ENCODE assay signal across 8 mouse cellular contexts in genomic region chr11:102445264-102445890, GRCm38 (mm10). TPM values are rescaled to one million over a fixed set of nuclear protein-coding genes. Genes with fewer than 3 reads are reported as not detected.
DNase-seq lines count a peak whose midpoint lies in the region; ATAC-seq and TF ChIP-seq lines count a peak whose summit lies in the region.

No protein-coding gene starts in this region.

- H3K27me3 ChIP-seq in liver, embryonic 12.5 days (replicated peaks): peaks cover 83% of the 10 kb centered on the region
- peaks cover 62% of the 10 kb centered on the region for H3K27me3 ChIP-seq in liver, postnatal 0 days (ENCODE audit: insufficient read depth, low read length)
- H3K27me3 ChIP-seq in embryonic facial prominence, embryonic 11.5 days (ENCODE audit: control insufficient read depth, insufficient read depth, low read length): no peaks in the 10 kb centered on the region; the same call in 1 of the 2 replicates

- 0 out of 2 replicates have a peak overlapping the region, but pooled peaks have one; percentile 6 for H3K27ac ChIP-seq in liver, embryonic 12.5 days
- H3K27ac ChIP-seq in liver, postnatal 0 days (ENCODE audit: low read depth): no peak overlapping the region
- H3K27ac ChIP-seq in embryonic facial prominence, embryonic 11.5 days (replicated peaks; ENCODE audit: low read depth, low read length): no peak overlapping the region

- no peak for DNase-seq in liver, postnatal 0 days
- DNase-seq in embryonic facial prominence, embryonic 11.5 days (ENCODE audit: low spot score): no peak
- DNase-seq in heart, postnatal 4 days: peak; percentile 63
- DNase-seq in lung, postnatal 10 days: peak; percentile 81
- DNase-seq in right cerebral cortex, postnatal 4 days: no peak
- no peak for DNase-seq in T-cell, adult 2 months (ENCODE audit: low spot score)

- TF ChIP-seq EP300 in liver, postnatal 0 days (IDR thresholded peaks at IDR 0.05; ENCODE audit: low read depth): no peak

- H3K4me1 ChIP-seq in liver, embryonic 12.5 days: peaks cover 34% of the 10 kb centered on the region
- H3K4me1 ChIP-seq in liver, postnatal 0 days (ENCODE audit: insufficient read depth): 0 out of 2 replicates have a peak, but pooled peaks cover 3% of the 10 kb centered on the region
- H3K4me1 ChIP-seq in embryonic facial prominence, embryonic 11.5 days (ENCODE audit: control insufficient read depth, insufficient read depth, low read length): peaks cover 13% of the 10 kb centered on the region

- TF ChIP-seq CTCF in liver, postnatal 0 days (IDR thresholded peaks at IDR 0.05; ENCODE audit: low read depth): no peak

- no peak overlapping the region for H3K4me3 ChIP-seq in liver, embryonic 12.5 days
- no peak overlapping the region for H3K4me3 ChIP-seq in liver, postnatal 0 days (ENCODE audit: low read depth, low read length)
- no peak overlapping the region for H3K4me3 ChIP-seq in embryonic facial prominence, embryonic 11.5 days (ENCODE audit: low read depth, low read length)

- 45% methylated on average over 10 of the region's 10 CpGs for WGBS in liver, embryonic 12.5 days (ENCODE audit: insufficient replicate concordance)
- 58% methylated on average over 10 of the region's 10 CpGs for WGBS in liver, postnatal 0 days (ENCODE audit: insufficient replicate concordance)
- WGBS in embryonic facial prominence, embryonic 11.5 days: 16% methylated on average over 10 of the region's 10 CpGs

- ATAC-seq in liver, embryonic 12.5 days: no peak
- no peak for ATAC-seq in liver, postnatal 0 days
- ATAC-seq in embryonic facial prominence, embryonic 11.5 days (replicated peaks; ENCODE audit: insufficient number of reproducible peaks, low FRiP score, low TSS enrichment, low read depth): no peak
- ATAC-seq in inflammation-experienced regulatory T-cells, adult 6 months: no peak

- peaks cover 4% of the 10 kb centered on the region; the same call in 1 of the 2 replicates for H3K36me3 ChIP-seq in liver, embryonic 12.5 days
- no peaks in the 10 kb centered on the region for H3K36me3 ChIP-seq in liver, postnatal 0 days (replicated peaks; ENCODE audit: insufficient read depth, low read length)
- peaks cover 8% of the 10 kb centered on the region for H3K36me3 ChIP-seq in embryonic facial prominence, embryonic 11.5 days (replicated peaks; ENCODE audit: control insufficient read depth, insufficient read depth, low read depth, low read length)

- H3K9me3 ChIP-seq in liver, embryonic 12.5 days (replicated peaks): no peaks in the 10 kb centered on the region
- H3K9me3 ChIP-seq in liver, postnatal 0 days (ENCODE audit: low read length): no peaks in the 10 kb centered on the region
- no peaks in the 10 kb centered on the region for H3K9me3 ChIP-seq in embryonic facial prominence, embryonic 11.5 days (replicated peaks; ENCODE audit: control insufficient read depth, low read length)

- H3K9ac ChIP-seq in liver, embryonic 12.5 days: no peak overlapping the region
- no peak overlapping the region for H3K9ac ChIP-seq in liver, postnatal 0 days (replicated peaks)
- no peak overlapping the region; the same call in 1 of the 2 replicates for H3K9ac ChIP-seq in embryonic facial prominence, embryonic 11.5 days (replicated peaks; ENCODE audit: low read length)

- no peak overlapping the region; the same call in 1 of the 2 replicates for H3K4me2 ChIP-seq in liver, embryonic 12.5 days
- no peak overlapping the region for H3K4me2 ChIP-seq in liver, postnatal 0 days (ENCODE audit: low read depth, low read length)
- peak overlapping the region; percentile 38; the same call in 1 of the 2 replicates for H3K4me2 ChIP-seq in embryonic facial prominence, embryonic 11.5 days (ENCODE audit: low read depth, low read length)

RNA-seq across cellular contexts. Expression of gene Fam171a2, which starts 2.1 kb away (rescaled TPM):
- 1.3 and 1.9 TPM in 2 replicates for polyA plus RNA-seq in liver, embryonic 12.5 days (2016; fragmentation: Nextera tagmentation; extraction: Ambion mirVana)
- polyA plus RNA-seq in liver, postnatal 0 days (2015; fragmentation: Nextera tagmentation; extraction: Ambion mirVana): 0.23 and 0.72 TPM in 2 replicates
- polyA plus RNA-seq in embryonic facial prominence, embryonic 11.5 days (2014; fragmentation: Nextera tagmentation; extraction: Ambion mirVana): 8.6 and 8.8 TPM in 2 replicates
- 10 to 100 TPM; 30.2 to 30.5 TPM for total RNA-seq in heart, postnatal 4 days (2021)
- polyA plus RNA-seq in inflammation-experienced regulatory T-cells, adult 6 months (2017; shearing (Covaris generic)): not detected

RNA-seq across cellular contexts. Expression of gene Grn, which starts 15.3 kb away (rescaled TPM):
- 55.8 and 58.1 TPM in 2 replicates for polyA plus RNA-seq in liver, embryonic 12.5 days (2016; fragmentation: Nextera tagmentation; extraction: Ambion mirVana)
- 156 and 161 TPM in 2 replicates for polyA plus RNA-seq in liver, postnatal 0 days (2015; fragmentation: Nextera tagmentation; extraction: Ambion mirVana)
- 38.8 and 52.0 TPM in 2 replicates for polyA plus RNA-seq in embryonic facial prominence, embryonic 11.5 days (2014; fragmentation: Nextera tagmentation; extraction: Ambion mirVana)
- 100 to 1,000 TPM; 141 to 144 TPM for total RNA-seq in heart, postnatal 4 days (2021)
- 10 to 100 TPM; 21.8 to 32.1 (median 26.1) TPM for polyA plus RNA-seq in inflammation-experienced regulatory T-cells, adult 6 months (2017; shearing (Covaris generic))

RNA-seq across cellular contexts. Expression of gene Itga2b, which starts 24.5 kb away (rescaled TPM):
- polyA plus RNA-seq in liver, embryonic 12.5 days (2016; fragmentation: Nextera tagmentation; extraction: Ambion mirVana): 82.1 and 88.2 TPM in 2 replicates
- polyA plus RNA-seq in liver, postnatal 0 days (2015; fragmentation: Nextera tagmentation; extraction: Ambion mirVana): 41.0 and 44.8 TPM in 2 replicates
- 4.4 and 4.5 TPM in 2 replicates for polyA plus RNA-seq in embryonic facial prominence, embryonic 11.5 days (2014; fragmentation: Nextera tagmentation; extraction: Ambion mirVana)
- 1 to 10 TPM; 4.2 to 5.4 TPM for total RNA-seq in heart, postnatal 4 days (2021)
- polyA plus RNA-seq in inflammation-experienced regulatory T-cells, adult 6 months (2017; shearing (Covaris generic)): 1 to 10 TPM in 1 of 3 experiments, under 1 TPM in 2; 0.45 to 2.0 (median 0.94) TPM

RNA-seq across cellular contexts. Expression of gene Slc25a39, which starts 37.6 kb away (rescaled TPM):
- 365 and 367 TPM in 2 replicates for polyA plus RNA-seq in liver, embryonic 12.5 days (2016; fragmentation: Nextera tagmentation; extraction: Ambion mirVana)
- 510 and 522 TPM in 2 replicates for polyA plus RNA-seq in liver, postnatal 0 days (2015; fragmentation: Nextera tagmentation; extraction: Ambion mirVana)
- 168 and 185 TPM in 2 replicates for polyA plus RNA-seq in embryonic facial prominence, embryonic 11.5 days (2014; fragmentation: Nextera tagmentation; extraction: Ambion mirVana)
- 100 to 1,000 TPM; 161 to 165 TPM for total RNA-seq in heart, postnatal 4 days (2021)
- polyA plus RNA-seq in inflammation-experienced regulatory T-cells, adult 6 months (2017; shearing (Covaris generic)): 10 to 100 TPM; 40.1 to 61.9 (median 53.3) TPM

RNA-seq across cellular contexts. Expression of gene Rundc3a, which starts 52.2 kb away (rescaled TPM):
- 1.9 and 2.1 TPM in 2 replicates for polyA plus RNA-seq in liver, embryonic 12.5 days (2016; fragmentation: Nextera tagmentation; extraction: Ambion mirVana)
- 1.8 and 2.4 TPM in 2 replicates for polyA plus RNA-seq in liver, postnatal 0 days (2015; fragmentation: Nextera tagmentation; extraction: Ambion mirVana)
- 11.8 and 12.1 TPM in 2 replicates for polyA plus RNA-seq in embryonic facial prominence, embryonic 11.5 days (2014; fragmentation: Nextera tagmentation; extraction: Ambion mirVana)
- 1 to 10 TPM in 1 of 2 experiments, under 1 TPM in 1; 0.50 to 1.9 TPM for total RNA-seq in heart, postnatal 4 days (2021)
- 1 to 10 TPM; 1.8 to 3.2 (median 2.0) TPM for polyA plus RNA-seq in inflammation-experienced regulatory T-cells, adult 6 months (2017; shearing (Covaris generic))

Comparison
In these comparisons a context has a peak if more than half of its experiments do, and no peak if none do; other contexts are left out.
1. DNase-seq: peak in heart, postnatal 4 days (single experiment) and lung, postnatal 10 days (single experiment); none in liver, postnatal 0 days (single experiment), embryonic facial prominence, embryonic 11.5 days (single experiment), right cerebral cortex, postnatal 4 days (single experiment) and T-cell, adult 2 months (single experiment).